16 mouse cellular contexts compared by ENCODE assay signal in genomic region chr11:115329339-115329738, GRCm38 (mm10). TPM values are rescaled to one million over a fixed set of nuclear protein-coding genes. Genes with fewer than 3 reads are reported as not detected.
DNase-seq lines count a peak whose midpoint lies in the region; ATAC-seq and TF ChIP-seq lines count a peak whose summit lies in the region.
"Had no signal": no experiment of that assay in that cellular context is flagged by ENCODE, and none has a peak within 500 bp of the region (broad histone marks: within the 10 kb centered on the region; RNA-seq: fewer than 3 reads in every experiment).

No protein-coding gene starts in this region.

- H3K27ac ChIP-seq in hindbrain, postnatal 0 days: no peak overlapping the region
- H3K27ac ChIP-seq in hindbrain, embryonic 16.5 days (ENCODE audit: low read depth, low read length): no peak overlapping the region

- TF ChIP-seq CTCF in hindbrain, postnatal 0 days (IDR thresholded peaks at IDR 0.05; ENCODE audit: low read depth): 0 out of 2 replicates have a peak, but pooled peaks have one; percentile 11

- DNase-seq in hindbrain, postnatal 0 days (ENCODE audit: low spot score): no peak
- DNase-seq in lung, postnatal 36 days: peak; percentile 7
- no peak for DNase-seq in lung, postnatal 4 days
- DNase-seq in ZHBTc4 (ENCODE audit: low read depth, low spot score): peak; percentile 71
- peak; percentile 44 for DNase-seq in testis, postnatal 14 days (ENCODE audit: low spot score)
- DNase-seq in frontal cortex, postnatal 25 days (ENCODE audit: low spot score in 2 of 2): no peak
- DNase-seq in cerebellum, postnatal 36 days: no peak
- DNase-seq: adrenal gland, postnatal 14 days; cerebellum, adult 11 months; heart, postnatal 10 days; kidney, postnatal 14 days had no signal

- no peak overlapping the region for H3K9ac ChIP-seq in hindbrain, postnatal 0 days (replicated peaks; ENCODE audit: low read length)
- H3K9ac ChIP-seq in hindbrain, embryonic 16.5 days (ENCODE audit: low read depth, low read length): no peak overlapping the region

- H3K27me3 ChIP-seq in hindbrain, postnatal 0 days (ENCODE audit: insufficient read depth, low read length): peaks cover 3% of the 10 kb centered on the region; the same call in 1 of the 2 replicates
- H3K27me3 ChIP-seq in hindbrain, embryonic 16.5 days (replicated peaks; ENCODE audit: control insufficient read depth, insufficient read depth, low read length): no peaks in the 10 kb centered on the region; the same call in 1 of the 2 replicates

- 75% methylated on average over 15 of the region's 15 CpGs for WGBS in hindbrain, postnatal 0 days
- WGBS in hindbrain, embryonic 16.5 days: 77% methylated on average over 15 of the region's 15 CpGs

- no peaks in the 10 kb centered on the region for H3K36me3 ChIP-seq in hindbrain, postnatal 0 days (ENCODE audit: insufficient read depth, low read length)
- H3K36me3 ChIP-seq in hindbrain, embryonic 16.5 days (ENCODE audit: control insufficient read depth, insufficient read depth, low read length): no peaks in the 10 kb centered on the region

- no peaks in the 10 kb centered on the region for H3K4me1 ChIP-seq in hindbrain, postnatal 0 days (ENCODE audit: insufficient read depth, low read length)
- peaks cover under 1% of the 10 kb centered on the region for H3K4me1 ChIP-seq in hindbrain, embryonic 16.5 days (ENCODE audit: control insufficient read depth, insufficient read depth, low read depth, low read length)

- no peak for ATAC-seq in hindbrain, postnatal 0 days
- ATAC-seq in hindbrain, embryonic 16.5 days: no peak

- no peak overlapping the region for H3K4me3 ChIP-seq in hindbrain, postnatal 0 days (ENCODE audit: low read length)
- H3K4me3 ChIP-seq in hindbrain, embryonic 16.5 days (ENCODE audit: low read length): no peak overlapping the region
- H3K4me3 ChIP-seq: myocyte had no signal

- H3K4me2 ChIP-seq in hindbrain, postnatal 0 days (ENCODE audit: low read depth, low read length): no peak overlapping the region
- no peak overlapping the region for H3K4me2 ChIP-seq in hindbrain, embryonic 16.5 days (ENCODE audit: low read length)

- H3K9me3 ChIP-seq in hindbrain, postnatal 0 days (ENCODE audit: low read length): no peaks in the 10 kb centered on the region
- no peaks in the 10 kb centered on the region for H3K9me3 ChIP-seq in hindbrain, embryonic 16.5 days (ENCODE audit: control insufficient read depth, low read length)

RNA-seq across cellular contexts. Expression of gene Otop3, which starts 5.2 kb away (rescaled TPM):
- total RNA-seq in hindbrain, postnatal 0 days (2014; rRNA removed): 2.2 and 3.6 TPM in 2 replicates
- polyA plus RNA-seq in hindbrain, postnatal 0 days (2015; fragmentation: Nextera tagmentation; extraction: Ambion mirVana): 2.7 and 2.8 TPM in 2 replicates
- 2.3 and 2.7 TPM in 2 replicates for polyA plus RNA-seq in hindbrain, embryonic 16.5 days (2015; fragmentation: Nextera tagmentation; extraction: Ambion mirVana)
- total RNA-seq: adrenal gland, postnatal 14 days; heart, postnatal 10 days had no signal
- polyA plus RNA-seq: C2C12; gonadal fat pad, adult 2 months; limb, embryonic 14.5 days; myocyte had no signal

RNA-seq across cellular contexts. Expression of gene Ush1g, which starts 7.5 kb away (rescaled TPM):
- 0.37 and 0.47 TPM in 2 replicates for total RNA-seq in hindbrain, postnatal 0 days (2014; rRNA removed)
- polyA plus RNA-seq in hindbrain, postnatal 0 days (2015; fragmentation: Nextera tagmentation; extraction: Ambion mirVana): 0.10 and 0.13 TPM in 2 replicates
- polyA plus RNA-seq in hindbrain, embryonic 16.5 days (2015; fragmentation: Nextera tagmentation; extraction: Ambion mirVana): 0.16 and 0.25 TPM in 2 replicates
- polyA plus RNA-seq: gonadal fat pad, adult 2 months; limb, embryonic 14.5 days had no signal

RNA-seq across cellular contexts. Expression of gene Otop2, which starts 22.4 kb away (rescaled TPM):
- 0.36 and 0.99 TPM in 2 replicates for total RNA-seq in hindbrain, postnatal 0 days (2014; rRNA removed)
- polyA plus RNA-seq in hindbrain, postnatal 0 days (2015; fragmentation: Nextera tagmentation; extraction: Ambion mirVana): 0.20 and 0.34 TPM in 2 replicates
- 0.06 and 0.18 TPM in 2 replicates for polyA plus RNA-seq in hindbrain, embryonic 16.5 days (2015; fragmentation: Nextera tagmentation; extraction: Ambion mirVana)
- total RNA-seq: adrenal gland, postnatal 14 days; heart, postnatal 10 days had no signal
- polyA plus RNA-seq: C2C12; gonadal fat pad, adult 2 months had no signal

RNA-seq across cellular contexts. Expression of gene Fads6, which starts 31.9 kb away (rescaled TPM):
- total RNA-seq in hindbrain, postnatal 0 days (2014; rRNA removed): 8.3 and 10.8 TPM in 2 replicates
- polyA plus RNA-seq in hindbrain, postnatal 0 days (2015; fragmentation: Nextera tagmentation; extraction: Ambion mirVana): 1.8 and 1.9 TPM in 2 replicates
- 1.4 and 2.0 TPM in 2 replicates for polyA plus RNA-seq in hindbrain, embryonic 16.5 days (2015; fragmentation: Nextera tagmentation; extraction: Ambion mirVana)

RNA-seq across cellular contexts. Expression of gene Hid1, which starts 38.2 kb away (rescaled TPM):
- 78.9 and 87.5 TPM in 2 replicates for total RNA-seq in hindbrain, postnatal 0 days (2014; rRNA removed)
- 55.3 and 58.1 TPM in 2 replicates for polyA plus RNA-seq in hindbrain, postnatal 0 days (2015; fragmentation: Nextera tagmentation; extraction: Ambion mirVana)
- polyA plus RNA-seq in hindbrain, embryonic 16.5 days (2015; fragmentation: Nextera tagmentation; extraction: Ambion mirVana): 66.9 and 67.8 TPM in 2 replicates

Comparison
In these comparisons a context has a peak if more than half of its experiments do, and no peak if none do; other contexts are left out.
1. DNase-seq: peak in lung, postnatal 36 days (single experiment), ZHBTc4 (single experiment) and testis, postnatal 14 days (single experiment); none in hindbrain, postnatal 0 days (single experiment), lung, postnatal 4 days (0 of 2), frontal cortex, postnatal 25 days (0 of 2) and cerebellum, postnatal 36 days (0 of 2).